In the genomic region with DNA sequence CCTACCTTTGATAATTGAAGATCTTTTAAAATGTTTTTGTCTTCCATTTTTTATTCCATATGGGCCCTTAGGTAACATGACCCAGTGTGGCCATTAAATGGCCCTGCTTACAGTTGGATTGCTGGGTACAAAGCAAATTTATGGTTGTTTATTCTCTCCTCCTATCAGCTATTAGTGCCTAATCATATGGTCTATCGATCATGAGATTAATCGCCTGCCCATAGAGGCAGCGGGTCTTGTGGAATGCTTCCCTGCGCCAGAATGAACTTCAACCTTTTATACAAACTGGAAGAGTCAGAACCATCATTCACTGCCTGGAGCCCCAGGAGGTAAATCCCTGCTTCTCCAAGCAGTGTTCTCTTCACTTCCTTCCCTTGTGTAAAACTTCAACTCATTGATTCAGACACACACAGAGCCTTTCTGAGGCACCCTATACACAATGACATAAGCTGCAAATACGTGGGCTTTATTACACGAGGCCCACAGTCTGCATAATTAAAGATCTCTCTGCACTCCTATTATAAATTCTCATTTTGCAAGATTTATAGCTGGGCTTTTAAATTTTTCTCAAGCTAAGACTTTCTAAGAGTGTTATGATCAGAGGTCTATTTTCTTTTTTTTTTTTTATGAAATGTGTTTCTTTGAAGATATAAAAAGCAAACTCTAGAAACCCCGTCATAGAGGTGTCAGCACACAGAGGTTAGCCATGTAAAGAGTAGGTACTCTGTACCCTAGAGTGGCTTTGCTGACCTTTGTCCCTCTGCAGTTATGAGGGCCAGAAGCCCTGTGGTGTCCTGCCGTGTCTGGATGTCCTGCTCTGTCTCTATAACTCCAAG, we compare ENCODE assay signal across 11 mouse cellular contexts.
DNase-seq lines count a peak whose midpoint lies in the region; ATAC-seq lines count a peak whose summit lies in the region.
"Had no signal": no experiment of that assay in that cellular context is flagged by ENCODE, and none has a peak within 500 bp of the region (broad histone marks: within the 10 kb centered on the region; RNA-seq: fewer than 3 reads in every experiment).

No protein-coding gene starts in this region.

- H3K9me3 ChIP-seq in heart, embryonic 11.5 days (replicated peaks; ENCODE audit: control insufficient read depth, low read length) = no peaks in the 10 kb centered on the region
- no peaks in the 10 kb centered on the region for H3K9me3 ChIP-seq in hindbrain, embryonic 10.5 days
- H3K9me3 ChIP-seq: embryonic facial prominence, embryonic 15.5 days; limb, embryonic 13.5 days had no signal

- H3K4me2 ChIP-seq in heart, embryonic 11.5 days = no peak overlapping the region
- H3K4me2 ChIP-seq: embryonic facial prominence, embryonic 15.5 days; limb, embryonic 13.5 days had no signal

- H3K36me3 ChIP-seq in heart, embryonic 11.5 days (ENCODE audit: control insufficient read depth, insufficient read depth, low read length) = no peaks in the 10 kb centered on the region
- no peaks in the 10 kb centered on the region for H3K36me3 ChIP-seq in hindbrain, embryonic 10.5 days
- H3K36me3 ChIP-seq: embryonic facial prominence, embryonic 15.5 days; limb, embryonic 13.5 days had no signal

- intact Hi-C loops in heart, postnatal 10 days (cut with DNase I) = no loop called here

- no peak for DNase-seq in heart, postnatal 10 days
- DNase-seq in hindbrain, embryonic 10.5 days (ENCODE audit: low spot score) = peak; percentile 27
- DNase-seq in kidney, postnatal 25 days = peak; percentile 26 to 63
- no peak for DNase-seq in cerebellum, postnatal 25 days
- DNase-seq in adrenal gland, adult 2 months = no peak

- H3K27me3 ChIP-seq in heart, embryonic 11.5 days (ENCODE audit: control insufficient read depth, insufficient read depth, low read length) = no peaks in the 10 kb centered on the region
- H3K27me3 ChIP-seq in hindbrain, embryonic 10.5 days (ENCODE audit: insufficient read depth, poor library complexity, severe bottlenecking) = peaks cover 4% of the 10 kb centered on the region; the same call in 1 of the 2 replicates
- H3K27me3 ChIP-seq: CH12.LX; embryonic facial prominence, embryonic 15.5 days; limb, embryonic 13.5 days had no signal

- no peak for ATAC-seq in heart, embryonic 11.5 days (replicated peaks; ENCODE audit: insufficient number of reproducible peaks, low FRiP score, low TSS enrichment)
- no peak for ATAC-seq in inflammation-experienced regulatory T-cells, adult 6 months

- peaks cover 55% of the 10 kb centered on the region for H3K4me1 ChIP-seq in heart, embryonic 11.5 days (ENCODE audit: control insufficient read depth, insufficient read depth, low read length)
- peaks cover 27% of the 10 kb centered on the region for H3K4me1 ChIP-seq in brown adipose tissue, adult 24 weeks (ENCODE audit: control insufficient read depth, insufficient read depth, insufficient read length, low read length)
- H3K4me1 ChIP-seq in hindbrain, embryonic 10.5 days (replicated peaks) = peaks cover 70% of the 10 kb centered on the region

- no peak overlapping the region for H3K4me3 ChIP-seq in heart, embryonic 11.5 days (ENCODE audit: low read depth, low read length)
- no peak overlapping the region for H3K4me3 ChIP-seq in brown adipose tissue, adult 24 weeks (ENCODE audit: insufficient read depth, low read depth, low read length)
- H3K4me3 ChIP-seq in hindbrain, embryonic 10.5 days = no peak overlapping the region
- H3K4me3 ChIP-seq: embryonic facial prominence, embryonic 15.5 days; limb, embryonic 13.5 days had no signal

- peak overlapping the region; percentile 89 for H3K27ac ChIP-seq in heart, embryonic 11.5 days (ENCODE audit: low read depth, low read length)
- peak overlapping the region; percentile 52 for H3K27ac ChIP-seq in brown adipose tissue, adult 24 weeks (replicated peaks; ENCODE audit: low read depth, low read length)
- peak overlapping the region; percentile 79 for H3K27ac ChIP-seq in hindbrain, embryonic 10.5 days
- H3K27ac ChIP-seq: limb, embryonic 13.5 days had no signal

- no peak overlapping the region for H3K9ac ChIP-seq in heart, embryonic 11.5 days (ENCODE audit: low read depth, low read length)
- H3K9ac ChIP-seq: embryonic facial prominence, embryonic 15.5 days had no signal

- 64% methylated on average over 8 of the region's 8 CpGs for WGBS in heart, embryonic 11.5 days (ENCODE audit: insufficient replicate concordance)
- WGBS in hindbrain, embryonic 10.5 days = 44% methylated on average over 8 of the region's 8 CpGs

Comparison
In these comparisons a context has a peak if more than half of its experiments do, and no peak if none do; other contexts are left out.
1. DNase-seq: peak in hindbrain, embryonic 10.5 days (single experiment) and kidney, postnatal 25 days (2 of 2); none in heart, postnatal 10 days (0 of 2), cerebellum, postnatal 25 days (0 of 2) and adrenal gland, adult 2 months (single experiment).
2. Peak in every context shown above with its lines, with median percentiles within 50 percentile points of each other: H3K27ac ChIP-seq.